Mouse (Mus musculus): Measurements from ENCODE around the gene Slc22a4. TPM values are rescaled to one million over a fixed set of nuclear protein-coding genes. Genes with fewer than 3 reads are reported as not detected.

Slc22a4 gene
- 10 to 100 TPM in 13 of 26 experiments, 1 to 10 TPM in 13; 1.9 to 32.1 (median 9.7) TPM for total RNA-seq (2018; cell fraction: chromatin; rRNA removed)
- total RNA-seq (2018; cell fraction: cytosol; rRNA removed): 1 to 10 TPM; 1.8 to 7.3 (median 3.7) TPM
- 10 to 100 TPM in 5 of 26 experiments, 1 to 10 TPM in 21; 1.1 to 17.3 (median 6.6) TPM for total RNA-seq (2018; cell fraction: nucleus; rRNA removed)
- 2.7 to 8.2 TPM (median 6.2 TPM) in 3 replicates for polyA plus RNA-seq (2018)

DNA sequence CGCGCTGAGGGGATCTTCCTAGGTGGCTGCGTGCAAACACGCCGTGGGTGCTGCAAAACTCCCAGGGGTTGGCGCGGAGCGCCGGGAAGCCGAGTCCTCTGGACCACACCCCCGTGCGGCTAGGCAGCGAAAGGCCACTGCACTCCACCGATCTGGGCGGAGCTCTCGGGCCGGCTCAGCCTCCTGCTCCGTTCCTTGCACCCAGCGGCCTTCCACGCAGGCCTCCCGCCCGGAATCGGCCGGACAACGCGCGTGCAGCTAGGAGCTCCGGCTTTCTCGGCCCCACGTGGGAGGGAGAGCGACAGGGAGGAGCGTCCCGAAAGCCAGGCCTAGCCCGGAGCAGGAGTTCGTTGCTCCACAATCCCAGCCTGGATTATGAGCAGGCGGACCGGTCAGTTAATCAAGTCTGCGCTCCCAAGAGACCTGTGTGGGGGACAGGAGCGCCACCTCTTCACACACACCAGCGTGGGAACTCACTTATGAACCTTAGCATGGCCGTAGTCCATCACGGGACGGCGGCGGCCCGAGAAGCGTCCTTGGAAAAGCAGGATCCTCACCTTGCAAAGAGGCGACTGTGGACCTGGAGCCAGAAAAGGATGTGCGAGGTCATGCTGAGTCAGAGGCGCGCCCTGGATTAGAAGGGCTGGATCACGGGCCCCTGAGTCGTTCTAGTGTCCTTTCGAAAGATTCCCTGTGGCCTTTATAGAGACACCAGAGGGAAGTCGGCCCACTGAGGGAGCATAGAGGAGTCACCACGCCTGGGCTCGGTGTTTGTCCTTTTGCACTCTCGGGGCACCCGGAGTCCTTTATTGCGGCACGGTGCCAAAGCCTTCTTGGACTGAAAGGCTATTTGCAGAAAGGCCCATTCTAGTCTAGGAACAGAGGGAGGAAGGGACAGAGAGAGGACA is at the start of gene Slc22a4:
Gene Slc22a4, minus strand, starts transcription at position 47 of the 908 bp plus-strand sequence.
- Histone ChIP-seq H3K79me2 (ENCODE audit: inconsistent target) (no peaks in the 10 kb centered on the region), H3K27ac (peak within 1 kb of the TSS; percentile 84), H3K4me3 (ENCODE audit: inconsistent target) (peak within 1 kb of the TSS; percentile 43), H3K36me3 (ENCODE audit: inconsistent target) (no peaks in the 10 kb centered on the region)
- WGBS (ENCODE audit: missing documents): 2% methylated on average over 61 of the region's 61 CpGs

DNA sequence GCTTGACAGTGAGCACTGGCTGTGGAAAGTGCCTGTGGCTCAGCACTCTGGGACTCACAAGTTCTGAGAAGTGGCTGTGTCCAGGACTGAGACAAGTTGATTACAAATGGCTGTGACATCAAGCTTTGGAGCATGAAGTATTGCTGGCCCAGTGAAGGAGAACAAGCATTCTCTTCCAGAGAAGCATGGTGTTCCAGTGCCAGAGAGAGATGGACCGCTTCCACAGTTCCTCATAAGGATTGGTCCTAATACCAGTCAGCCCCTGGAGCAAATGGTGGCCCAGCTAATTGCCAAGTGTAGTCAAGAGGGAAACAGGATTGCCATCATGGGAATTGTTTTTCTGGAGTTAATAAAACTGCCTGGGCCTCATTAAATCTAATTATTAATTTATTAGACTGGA is 48.2 kb upstream of the Slc22a4 start:
- 100% methylated on average over 1 of the region's 1 CpGs for WGBS (ENCODE audit: missing documents)
- Histone ChIP-seq H3K4me3 (ENCODE audit: inconsistent target) (no peak overlapping the region), H3K36me3 (ENCODE audit: inconsistent target) (no peaks in the 10 kb centered on the region), H3K79me2 (ENCODE audit: inconsistent target) (no peaks in the 10 kb centered on the region), H3K27ac (no peak overlapping the region)

DNA sequence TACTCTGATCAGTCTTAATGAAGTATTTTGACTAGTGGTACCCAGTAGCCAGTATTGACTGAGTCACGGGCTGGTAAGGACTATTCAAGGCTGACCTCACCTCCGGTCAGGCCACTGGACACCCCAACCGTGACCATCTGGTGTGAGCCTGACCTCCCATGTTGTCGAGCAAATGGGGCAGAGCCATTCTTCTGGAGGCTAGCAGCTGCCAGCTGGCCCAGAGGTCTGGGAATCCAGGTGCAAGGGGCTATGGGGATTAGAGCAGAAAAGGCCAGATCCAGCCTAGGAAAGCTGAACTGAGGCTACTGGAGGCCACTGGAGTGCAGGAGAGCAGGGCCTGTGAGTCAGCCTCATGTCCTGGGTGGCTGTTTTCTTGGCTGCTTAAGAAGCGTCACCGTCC is 47.5 kb upstream of the Slc22a4 start:
- H3K79me2 ChIP-seq (ENCODE audit: inconsistent target): no peaks in the 10 kb centered on the region
- 95% methylated on average over 6 of the region's 6 CpGs for WGBS (ENCODE audit: missing documents)

DNA sequence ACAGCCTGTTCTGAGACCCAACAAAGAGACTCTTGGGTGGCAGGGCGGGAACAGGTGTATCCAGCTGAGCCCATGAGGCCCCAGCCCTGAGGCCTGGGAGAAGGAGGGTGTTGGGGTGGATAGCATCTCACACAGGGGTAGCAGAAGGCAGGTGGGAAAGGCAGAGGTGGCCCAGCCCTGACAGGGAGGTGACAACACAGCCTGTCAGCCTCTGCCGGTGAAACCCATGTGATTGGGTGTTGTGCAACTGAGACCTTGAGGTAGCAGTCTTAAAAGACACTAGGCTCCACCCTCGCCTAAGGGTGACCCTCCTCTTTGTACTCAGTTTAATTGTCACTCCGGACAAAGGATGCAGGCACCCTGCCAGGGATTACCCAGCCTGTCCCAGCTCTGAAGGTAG is 45.4 kb upstream of the Slc22a4 start:
- WGBS (ENCODE audit: missing documents): 75% methylated on average over 4 of the region's 4 CpGs
- Histone ChIP-seq H3K4me3 (ENCODE audit: inconsistent target) (no peak overlapping the region), H3K27ac (no peak overlapping the region), H3K79me2 (ENCODE audit: inconsistent target) (no peaks in the 10 kb centered on the region), H3K36me3 (ENCODE audit: inconsistent target) (no peaks in the 10 kb centered on the region)

More for the DNA sequence above, 47.5 kb upstream of the Slc22a4 start:
- no peaks in the 10 kb centered on the region for H3K36me3 ChIP-seq (ENCODE audit: inconsistent target)
- no peak overlapping the region for H3K27ac ChIP-seq
- no peak overlapping the region for H3K4me3 ChIP-seq (ENCODE audit: inconsistent target)

DNA sequence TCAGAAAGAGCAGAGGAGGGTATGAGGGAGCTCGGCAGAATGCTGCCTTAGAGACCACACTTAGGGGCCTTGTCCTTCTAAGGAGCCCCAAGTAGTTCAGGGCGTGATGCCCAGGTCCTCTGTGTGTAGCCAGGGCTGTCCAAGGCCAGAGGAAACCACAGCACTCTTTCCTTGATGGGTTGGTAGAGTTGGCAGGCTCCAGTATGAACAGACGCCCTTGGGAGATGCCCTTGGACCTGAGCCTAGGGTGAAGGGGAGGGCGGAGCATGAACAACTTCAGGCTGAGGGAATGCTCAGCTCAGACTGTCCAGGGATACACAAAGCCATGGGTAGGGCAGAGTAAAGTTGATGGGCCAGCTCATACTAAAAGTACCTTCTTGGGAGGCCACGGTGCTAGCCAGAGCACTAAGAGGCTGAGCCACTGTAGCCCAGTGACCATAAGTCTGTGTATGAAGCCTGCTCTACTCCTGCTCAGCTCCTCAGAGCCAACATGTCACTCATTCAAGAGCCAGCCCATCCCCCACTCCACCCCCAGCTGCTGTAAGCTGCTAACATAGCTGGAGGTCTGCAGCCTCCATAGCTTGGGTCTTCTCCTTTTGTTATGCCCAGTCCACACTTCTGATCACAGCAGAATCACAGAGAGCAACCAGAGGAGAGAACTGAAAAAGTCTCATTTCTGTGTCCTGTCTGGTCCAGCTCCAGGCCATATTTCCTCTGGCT is 44.0 kb upstream of the Slc22a4 start:
- H3K79me2 ChIP-seq (ENCODE audit: inconsistent target): peaks cover 8% of the 10 kb centered on the region; the same call in 1 of the 2 replicates
- 89% methylated on average over 5 of the region's 5 CpGs for WGBS (ENCODE audit: missing documents)
- H3K27ac ChIP-seq: no peak overlapping the region
- H3K36me3 ChIP-seq (ENCODE audit: inconsistent target): no peaks in the 10 kb centered on the region
- no peak overlapping the region for H3K4me3 ChIP-seq (ENCODE audit: inconsistent target)

DNA sequence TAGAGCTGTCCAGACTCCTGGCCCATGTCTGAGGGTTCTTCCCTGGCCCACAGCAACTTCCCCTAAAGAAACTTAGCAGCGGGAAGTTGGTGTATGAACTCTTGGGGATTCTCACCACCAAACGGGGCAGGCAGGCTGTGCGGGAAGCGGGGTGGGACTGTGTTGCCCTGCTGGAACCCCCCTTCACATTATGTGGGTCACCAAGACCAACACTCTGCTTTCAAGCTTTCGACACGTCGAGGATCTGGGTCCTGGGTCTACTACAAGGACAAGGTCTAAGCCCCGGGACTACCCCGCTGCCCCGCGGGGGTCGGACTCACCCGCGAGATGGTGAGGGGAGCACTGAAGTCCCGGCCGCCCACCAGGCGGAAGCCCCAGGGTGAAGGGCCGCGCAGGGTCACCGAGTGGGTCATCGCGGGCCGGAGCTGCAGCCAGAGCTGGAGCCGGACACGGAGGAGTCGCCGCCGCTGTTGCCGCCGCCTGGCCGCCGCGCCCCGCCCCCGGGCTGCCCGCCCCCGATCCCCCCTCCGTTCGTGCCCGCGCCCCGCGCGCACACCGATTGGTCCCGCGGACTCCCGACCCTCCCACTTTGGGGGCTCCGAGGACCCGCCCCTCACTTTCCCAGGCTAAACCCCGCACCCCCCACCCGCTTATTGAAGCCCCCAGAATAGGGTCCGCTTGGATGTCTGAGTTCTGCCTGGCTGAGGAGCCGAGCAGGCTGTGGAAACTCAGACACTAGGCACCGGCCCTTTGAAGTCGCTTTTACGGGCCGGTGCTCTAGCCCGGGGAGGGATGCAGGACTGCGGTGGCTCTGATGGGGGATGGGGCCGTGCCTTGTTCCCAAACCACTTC is 40.9 kb upstream of the Slc22a4 start, which contains the start of gene Pdlim4:
Gene Pdlim4, minus strand, starts transcription at position 495 of the 852 bp plus-strand sequence.
- peaks cover 29% of the 10 kb centered on the region; the same call in 1 of the 2 replicates for H3K79me2 ChIP-seq (ENCODE audit: inconsistent target)
- peaks cover under 1% of the 10 kb centered on the region; the same call in 1 of the 2 replicates for H3K36me3 ChIP-seq (ENCODE audit: inconsistent target)
- peak within 1 kb of the TSS; percentile 74 for H3K27ac ChIP-seq
- H3K4me3 ChIP-seq (ENCODE audit: inconsistent target): peak within 1 kb of the TSS; percentile 50
- WGBS (ENCODE audit: missing documents): 3% methylated on average over 31 of the region's 61 CpGs

DNA sequence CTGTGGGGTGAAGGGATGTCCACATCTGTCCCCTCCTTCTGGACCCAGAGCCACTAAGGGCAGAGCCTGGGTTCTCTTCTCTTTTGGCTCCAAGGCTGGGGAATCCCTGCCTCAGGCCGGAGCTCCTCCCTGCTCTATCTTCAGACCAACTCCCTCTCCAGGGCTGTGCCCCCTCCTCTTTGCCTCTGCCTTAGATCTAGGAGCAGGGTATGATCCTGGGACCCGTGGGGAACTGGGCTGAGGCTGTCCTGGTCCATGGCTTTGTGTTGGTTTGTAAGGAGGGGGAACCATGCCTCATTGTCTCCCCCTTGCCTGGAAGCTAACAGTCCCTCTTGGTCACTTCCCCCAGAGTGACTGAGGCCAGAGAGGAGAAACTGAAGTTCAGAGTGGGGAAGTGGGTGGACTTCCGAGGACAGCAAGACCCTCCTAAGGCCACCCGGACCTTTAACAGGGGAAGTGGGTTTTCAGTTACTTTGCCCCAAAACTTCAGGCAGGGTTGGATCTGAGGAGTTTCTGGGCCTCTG is 40.2 kb upstream of the Slc22a4 start:
- Histone ChIP-seq H3K4me3 (ENCODE audit: inconsistent target) (peak overlapping the region; percentile 50), H3K27ac (peak overlapping the region; percentile 74), H3K36me3 (ENCODE audit: inconsistent target) (peaks cover 7% of the 10 kb centered on the region; the same call in 1 of the 2 replicates), H3K79me2 (ENCODE audit: inconsistent target) (peaks cover 29% of the 10 kb centered on the region; the same call in 1 of the 2 replicates)
- WGBS (ENCODE audit: missing documents): 16% methylated on average over 4 of the region's 4 CpGs

DNA sequence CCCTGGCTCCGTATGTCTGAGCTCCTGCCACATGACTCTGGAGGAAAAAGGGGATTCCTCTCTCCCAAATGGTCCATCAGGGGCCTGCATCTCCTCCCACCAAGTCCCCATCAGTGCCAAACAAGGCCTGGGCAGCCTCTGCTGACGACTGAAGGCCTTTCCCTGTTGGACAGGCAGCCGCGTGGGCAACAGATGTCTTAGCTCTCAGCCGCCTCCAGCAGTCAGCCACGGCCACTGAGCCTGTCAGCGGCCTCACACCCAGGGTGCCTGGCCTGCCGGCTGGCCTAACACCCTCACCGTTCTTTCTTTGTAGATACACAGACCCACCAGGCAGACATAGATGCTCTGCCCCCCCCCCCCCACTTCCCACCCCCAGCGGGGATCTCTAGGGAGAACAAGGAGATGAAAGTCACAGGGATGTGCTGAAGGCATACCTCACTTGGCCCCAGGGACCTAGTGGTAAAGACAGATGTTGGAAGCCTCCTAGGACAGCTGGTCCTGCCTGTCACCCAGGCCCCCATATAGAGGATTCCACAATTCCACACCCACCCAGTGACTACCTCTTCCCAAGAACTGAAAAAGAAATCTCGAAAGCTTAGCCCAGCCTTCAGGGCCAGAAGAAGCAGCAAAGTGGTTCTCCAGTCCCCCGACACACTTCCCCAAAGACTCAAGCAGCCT is 39.6 kb upstream of the Slc22a4 start:
- WGBS (ENCODE audit: missing documents): 77% methylated on average over 12 of the region's 12 CpGs
- Histone ChIP-seq H3K4me3 (ENCODE audit: inconsistent target) (peak overlapping the region; percentile 50), H3K36me3 (ENCODE audit: inconsistent target) (peaks cover 13% of the 10 kb centered on the region; the same call in 1 of the 2 replicates), H3K79me2 (ENCODE audit: inconsistent target) (peaks cover 29% of the 10 kb centered on the region; the same call in 1 of the 2 replicates), H3K27ac (peak overlapping the region; percentile 74)

DNA sequence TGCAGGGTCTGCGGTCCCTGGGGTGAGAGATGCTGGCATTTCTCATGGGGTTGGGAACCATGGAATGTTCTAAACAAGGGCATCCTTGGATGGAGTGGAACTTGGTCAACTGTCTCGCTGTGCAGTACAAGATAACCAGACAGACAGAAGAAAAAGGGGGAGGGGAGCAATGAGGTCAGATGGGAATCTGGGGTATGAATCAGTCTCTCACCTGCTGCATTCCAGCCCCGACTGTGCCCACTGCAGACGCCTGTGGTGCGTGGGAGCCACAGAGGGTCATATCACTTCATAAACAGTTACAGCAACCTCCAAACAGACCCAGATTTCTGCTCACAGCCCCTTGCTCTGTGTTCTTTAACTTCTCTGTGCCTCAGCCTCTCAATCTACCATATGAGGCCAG is 38.5 kb upstream of the Slc22a4 start:
- WGBS (ENCODE audit: missing documents): 100% methylated on average over 4 of the region's 5 CpGs
- peaks cover 24% of the 10 kb centered on the region; the same call in 1 of the 2 replicates for H3K36me3 ChIP-seq (ENCODE audit: inconsistent target)
- H3K79me2 ChIP-seq (ENCODE audit: inconsistent target): peaks cover 29% of the 10 kb centered on the region; the same call in 1 of the 2 replicates
- no peak overlapping the region for H3K27ac ChIP-seq
- H3K4me3 ChIP-seq (ENCODE audit: inconsistent target): no peak overlapping the region

DNA sequence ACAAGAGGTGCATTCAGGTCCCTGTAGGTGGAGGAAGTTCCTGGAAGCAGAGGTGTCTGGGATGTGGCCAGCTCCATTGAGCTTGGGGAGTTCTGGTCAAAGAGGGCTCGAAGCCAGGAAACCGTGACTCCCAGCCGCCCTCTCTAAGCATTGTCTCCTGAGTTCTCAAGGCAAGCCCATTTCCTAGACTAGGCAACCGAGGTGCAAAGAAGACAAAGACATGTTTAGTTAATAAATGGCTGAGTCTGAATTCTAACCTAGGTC is 38.0 kb upstream of the Slc22a4 start:
- Histone ChIP-seq H3K27ac (no peak overlapping the region), H3K79me2 (ENCODE audit: inconsistent target) (peaks cover 29% of the 10 kb centered on the region; the same call in 1 of the 2 replicates), H3K4me3 (ENCODE audit: inconsistent target) (no peak overlapping the region), H3K36me3 (ENCODE audit: inconsistent target) (peaks cover 29% of the 10 kb centered on the region)
- WGBS (ENCODE audit: missing documents): 98% methylated on average over 4 of the region's 4 CpGs

DNA sequence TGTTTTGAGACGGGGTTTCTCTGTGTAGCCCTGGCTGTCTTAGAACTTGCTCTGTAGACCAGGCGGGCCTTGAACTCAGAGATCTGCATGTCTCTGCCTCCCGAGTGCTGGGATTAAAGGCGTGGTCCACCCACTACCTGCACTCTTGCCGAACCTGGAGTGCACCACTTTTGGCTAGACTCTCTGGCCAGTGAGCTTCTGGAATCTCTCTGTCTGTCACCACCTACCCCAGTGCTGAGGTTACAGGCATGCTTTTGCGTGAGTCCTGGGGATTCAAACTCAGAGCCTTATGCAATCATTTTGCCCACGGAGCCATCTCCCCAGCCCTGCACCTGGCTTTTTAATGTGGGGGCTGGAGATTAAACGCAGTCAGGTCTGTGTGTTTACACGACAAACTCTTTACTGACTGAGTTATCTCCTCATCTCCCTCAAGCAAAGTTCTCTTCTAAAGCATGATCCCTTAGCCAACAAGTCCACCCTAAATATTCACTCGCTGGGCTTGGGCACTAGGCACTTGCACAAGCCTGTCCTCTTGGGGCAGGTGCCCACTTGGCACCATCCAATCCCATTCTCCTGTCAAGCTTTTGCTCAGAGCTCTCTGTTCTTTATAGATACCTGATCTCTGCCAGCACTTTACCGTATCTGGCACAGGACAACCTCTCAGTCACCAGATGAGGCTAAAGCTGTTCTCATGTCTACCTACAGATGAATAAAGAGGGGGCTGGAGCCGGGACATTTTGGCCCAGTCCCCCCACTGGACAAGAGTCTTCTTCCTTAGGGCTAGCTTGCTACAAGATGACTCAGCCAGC is 37.4 kb upstream of the Slc22a4 start:
- Histone ChIP-seq H3K27ac (no peak overlapping the region), H3K4me3 (ENCODE audit: inconsistent target) (no peak overlapping the region), H3K36me3 (ENCODE audit: inconsistent target) (peaks cover 35% of the 10 kb centered on the region), H3K79me2 (ENCODE audit: inconsistent target) (peaks cover 29% of the 10 kb centered on the region; the same call in 1 of the 2 replicates)
- 91% methylated on average over 12 of the region's 12 CpGs for WGBS (ENCODE audit: missing documents)

DNA sequence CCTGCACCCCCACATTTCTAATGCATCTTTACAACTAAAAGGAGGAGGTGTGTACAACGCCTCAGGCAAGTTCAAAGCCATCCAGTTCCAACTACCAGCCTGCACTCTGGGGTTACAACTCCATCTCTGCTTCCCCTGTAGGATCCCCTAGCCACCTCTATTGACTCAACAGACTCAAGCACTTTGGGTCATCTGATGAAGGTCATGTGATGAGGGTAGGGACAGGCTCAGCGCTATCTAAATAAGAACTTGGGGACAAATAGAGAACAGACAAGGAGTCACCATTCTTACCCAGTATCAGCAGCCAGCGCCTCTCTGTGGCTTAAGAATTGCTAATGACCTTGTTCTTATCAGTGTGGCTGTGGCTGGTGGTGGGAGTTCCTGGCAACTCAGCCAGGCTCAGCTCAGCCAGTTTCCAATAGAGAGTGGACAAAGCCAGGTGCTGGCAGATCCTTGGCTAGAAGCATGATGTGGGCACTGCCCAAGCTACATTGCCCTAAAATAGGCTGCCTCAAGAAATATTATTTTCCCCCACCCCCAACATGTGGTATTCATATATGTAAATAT is 36.6 kb upstream of the Slc22a4 start:
- Histone ChIP-seq H3K36me3 (ENCODE audit: inconsistent target) (peaks cover 43% of the 10 kb centered on the region), H3K4me3 (ENCODE audit: inconsistent target) (no peak overlapping the region), H3K79me2 (ENCODE audit: inconsistent target) (peaks cover 29% of the 10 kb centered on the region; the same call in 1 of the 2 replicates), H3K27ac (no peak overlapping the region)
- WGBS (ENCODE audit: missing documents): 97% methylated on average over 3 of the region's 3 CpGs

Data from macrophage (primary cell).